Mouse (Mus musculus): Measurements from ENCODE around the gene Dtd1. TPM values are rescaled to one million over a fixed set of nuclear protein-coding genes. Genes with fewer than 3 reads are reported as not detected.

The Dtd1 gene
- polyA plus RNA-seq, 1 experiment: 44.7 TPM

DNA sequence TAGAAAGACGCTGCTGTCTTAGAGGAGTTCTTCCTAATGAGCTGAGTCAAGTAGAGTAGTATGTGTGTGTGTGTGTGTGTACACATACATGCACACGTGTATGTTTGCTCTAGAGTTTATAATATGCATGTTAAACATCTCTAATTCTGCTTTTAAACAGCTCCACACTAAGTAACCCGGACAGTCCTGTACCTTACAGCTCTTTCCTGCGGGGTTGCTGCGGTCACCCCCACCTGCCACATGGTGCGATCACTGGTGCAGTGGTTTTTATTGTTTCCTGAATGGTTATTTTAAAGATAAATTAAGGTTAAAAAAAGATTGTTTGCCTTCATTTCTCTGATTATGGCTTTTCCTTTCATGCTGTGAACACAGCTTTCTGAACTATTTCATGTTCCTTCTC is 153.9 kb downstream of the Dtd1 start:
- no peak for TF ChIP-seq CTCF (IDR thresholded peaks at IDR 0.05; ENCODE audit: low read depth, low read length)
- TF ChIP-seq POLR2A (IDR thresholded peaks at IDR 0.05; ENCODE audit: insufficient read depth, low read length): no peak
- TF ChIP-seq EP300 (IDR thresholded peaks at IDR 0.05; ENCODE audit: insufficient read depth, low read depth, low read length): no peak
- Histone ChIP-seq H3K4me1 (ENCODE audit: control insufficient read depth, insufficient read depth, low read length) (no peaks in the 10 kb centered on the region), H3K9me3 (replicated peaks; ENCODE audit: control insufficient read depth, insufficient read depth, low read length, poor library complexity, severe bottlenecking) (no peaks in the 10 kb centered on the region), H3K9ac (ENCODE audit: low read depth, poor library complexity, severe bottlenecking) (no peak overlapping the region), H3K27me3 (ENCODE audit: control insufficient read depth, insufficient read depth, low read length, poor library complexity, severe bottlenecking) (no peaks in the 10 kb centered on the region), H3K4me3 (ENCODE audit: low read depth, low read length) (no peak overlapping the region), H3K27ac (ENCODE audit: insufficient read depth, low read length) (no peak overlapping the region), H3K36me3 (ENCODE audit: control insufficient read depth, insufficient read depth, low read length, poor library complexity, severe bottlenecking) (no peaks in the 10 kb centered on the region)

- no peak overlapping the region for H3K27ac ChIP-seq (ENCODE audit: insufficient read depth, low read length)
- no peaks in the 10 kb centered on the region for H3K27me3 ChIP-seq (ENCODE audit: control insufficient read depth, insufficient read depth, low read length, poor library complexity, severe bottlenecking)
- no peaks in the 10 kb centered on the region for H3K36me3 ChIP-seq (ENCODE audit: control insufficient read depth, insufficient read depth, low read length, poor library complexity, severe bottlenecking)
- no peaks in the 10 kb centered on the region for H3K9me3 ChIP-seq (replicated peaks; ENCODE audit: control insufficient read depth, insufficient read depth, low read length, poor library complexity, severe bottlenecking)
- TF ChIP-seq EP300 (IDR thresholded peaks at IDR 0.05; ENCODE audit: insufficient read depth, low read depth, low read length) (no peak), POLR2A (IDR thresholded peaks at IDR 0.05; ENCODE audit: insufficient read depth, low read length) (no peak), CTCF (IDR thresholded peaks at IDR 0.05; ENCODE audit: low read depth, low read length) (no peak)
- H3K4me3 ChIP-seq (ENCODE audit: low read depth, low read length): no peak overlapping the region
- no peaks in the 10 kb centered on the region for H3K4me1 ChIP-seq (ENCODE audit: control insufficient read depth, insufficient read depth, low read length)
- no peak overlapping the region for H3K9ac ChIP-seq (ENCODE audit: low read depth, poor library complexity, severe bottlenecking)
These were observed 155.3 kb downstream of the Dtd1 start for GRCm38 (mm10) chr2:144755016-144755415.

GRCm38 (mm10) chr2:144760666-144761065 is 161.0 kb downstream of the Dtd1 start:
- no peaks in the 10 kb centered on the region for H3K27me3 ChIP-seq (ENCODE audit: control insufficient read depth, insufficient read depth, low read length, poor library complexity, severe bottlenecking)
- no peak overlapping the region for H3K9ac ChIP-seq (ENCODE audit: low read depth, poor library complexity, severe bottlenecking)
- H3K36me3 ChIP-seq (ENCODE audit: control insufficient read depth, insufficient read depth, low read length, poor library complexity, severe bottlenecking): no peaks in the 10 kb centered on the region
- no peaks in the 10 kb centered on the region for H3K9me3 ChIP-seq (replicated peaks; ENCODE audit: control insufficient read depth, insufficient read depth, low read length, poor library complexity, severe bottlenecking)
- no peak for TF ChIP-seq EP300 (IDR thresholded peaks at IDR 0.05; ENCODE audit: insufficient read depth, low read depth, low read length)
- no peak for TF ChIP-seq CTCF (IDR thresholded peaks at IDR 0.05; ENCODE audit: low read depth, low read length)
- no peak for TF ChIP-seq POLR2A (IDR thresholded peaks at IDR 0.05; ENCODE audit: insufficient read depth, low read length)
- H3K4me1 ChIP-seq (ENCODE audit: control insufficient read depth, insufficient read depth, low read length): no peaks in the 10 kb centered on the region
- no peak overlapping the region for H3K27ac ChIP-seq (ENCODE audit: insufficient read depth, low read length)
- H3K4me3 ChIP-seq (ENCODE audit: low read depth, low read length): no peak overlapping the region

- H3K27ac ChIP-seq (ENCODE audit: insufficient read depth, low read length): no peak overlapping the region
- TF ChIP-seq EP300 (IDR thresholded peaks at IDR 0.05; ENCODE audit: insufficient read depth, low read depth, low read length) (no peak), POLR2A (IDR thresholded peaks at IDR 0.05; ENCODE audit: insufficient read depth, low read length) (no peak), CTCF (IDR thresholded peaks at IDR 0.05; ENCODE audit: low read depth, low read length) (no peak)
- no peaks in the 10 kb centered on the region for H3K36me3 ChIP-seq (ENCODE audit: control insufficient read depth, insufficient read depth, low read length, poor library complexity, severe bottlenecking)
- no peaks in the 10 kb centered on the region for H3K9me3 ChIP-seq (replicated peaks; ENCODE audit: control insufficient read depth, insufficient read depth, low read length, poor library complexity, severe bottlenecking)
- no peaks in the 10 kb centered on the region for H3K27me3 ChIP-seq (ENCODE audit: control insufficient read depth, insufficient read depth, low read length, poor library complexity, severe bottlenecking)
- no peak overlapping the region for H3K9ac ChIP-seq (ENCODE audit: low read depth, poor library complexity, severe bottlenecking)
- H3K4me3 ChIP-seq (ENCODE audit: low read depth, low read length): no peak overlapping the region
- no peaks in the 10 kb centered on the region for H3K4me1 ChIP-seq (ENCODE audit: control insufficient read depth, insufficient read depth, low read length)
These were observed 164.0 kb downstream of the Dtd1 start for GRCm38 (mm10) chr2:144763706-144764105.

DNA sequence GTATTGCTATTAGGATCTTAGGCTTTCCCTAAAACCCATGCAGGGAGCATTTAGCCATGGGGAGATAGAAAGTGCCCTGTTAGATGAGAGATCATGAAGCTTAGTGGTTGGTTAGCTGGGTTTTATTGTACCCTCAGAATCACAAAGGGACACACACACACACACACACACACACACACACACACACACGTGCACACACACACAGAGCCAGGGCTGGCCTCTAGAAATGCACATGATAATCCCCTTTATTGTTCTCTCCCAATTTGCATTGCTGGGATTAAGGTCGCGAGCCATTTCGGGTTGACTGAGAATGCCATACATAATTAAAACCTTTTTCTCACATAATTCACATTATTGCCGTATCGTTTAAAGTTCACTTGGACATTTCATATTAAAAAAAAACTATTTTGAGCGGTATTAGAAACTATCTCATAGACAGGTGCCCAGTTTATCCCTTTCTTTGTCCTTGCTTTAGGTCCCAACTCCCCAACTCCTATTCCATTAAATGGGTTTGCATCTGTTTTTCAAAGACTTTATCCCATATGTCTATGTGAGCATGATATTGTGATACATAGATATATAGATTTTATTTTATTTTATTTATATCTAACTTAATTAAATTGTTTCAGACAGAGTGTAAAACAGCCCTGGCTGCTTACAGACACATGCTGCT is 164.6 kb downstream of the Dtd1 start:
- H3K4me3 ChIP-seq (ENCODE audit: low read depth, low read length): no peak overlapping the region
- no peaks in the 10 kb centered on the region for H3K36me3 ChIP-seq (ENCODE audit: control insufficient read depth, insufficient read depth, low read length, poor library complexity, severe bottlenecking)
- H3K4me1 ChIP-seq (ENCODE audit: control insufficient read depth, insufficient read depth, low read length): no peaks in the 10 kb centered on the region
- H3K27ac ChIP-seq (ENCODE audit: insufficient read depth, low read length): no peak overlapping the region
- no peaks in the 10 kb centered on the region for H3K9me3 ChIP-seq (replicated peaks; ENCODE audit: control insufficient read depth, insufficient read depth, low read length, poor library complexity, severe bottlenecking)
- TF ChIP-seq EP300 (IDR thresholded peaks at IDR 0.05; ENCODE audit: insufficient read depth, low read depth, low read length) (no peak), POLR2A (IDR thresholded peaks at IDR 0.05; ENCODE audit: insufficient read depth, low read length) (no peak), CTCF (IDR thresholded peaks at IDR 0.05; ENCODE audit: low read depth, low read length) (no peak)
- H3K9ac ChIP-seq (ENCODE audit: low read depth, poor library complexity, severe bottlenecking): no peak overlapping the region
- no peaks in the 10 kb centered on the region for H3K27me3 ChIP-seq (ENCODE audit: control insufficient read depth, insufficient read depth, low read length, poor library complexity, severe bottlenecking)

- H3K9me3 ChIP-seq (replicated peaks; ENCODE audit: control insufficient read depth, insufficient read depth, low read length, poor library complexity, severe bottlenecking): no peaks in the 10 kb centered on the region
- no peak overlapping the region for H3K27ac ChIP-seq (ENCODE audit: insufficient read depth, low read length)
- no peaks in the 10 kb centered on the region for H3K27me3 ChIP-seq (ENCODE audit: control insufficient read depth, insufficient read depth, low read length, poor library complexity, severe bottlenecking)
- no peaks in the 10 kb centered on the region for H3K36me3 ChIP-seq (ENCODE audit: control insufficient read depth, insufficient read depth, low read length, poor library complexity, severe bottlenecking)
- no peaks in the 10 kb centered on the region for H3K4me1 ChIP-seq (ENCODE audit: control insufficient read depth, insufficient read depth, low read length)
- TF ChIP-seq POLR2A (IDR thresholded peaks at IDR 0.05; ENCODE audit: insufficient read depth, low read length) (no peak), EP300 (IDR thresholded peaks at IDR 0.05; ENCODE audit: insufficient read depth, low read depth, low read length) (no peak), CTCF (IDR thresholded peaks at IDR 0.05; ENCODE audit: low read depth, low read length) (no peak)
- no peak overlapping the region for H3K9ac ChIP-seq (ENCODE audit: low read depth, poor library complexity, severe bottlenecking)
- H3K4me3 ChIP-seq (ENCODE audit: low read depth, low read length): no peak overlapping the region
These were observed 165.5 kb downstream of the Dtd1 start for GRCm38 (mm10) chr2:144765219-144765618.

All from ES-Bruce4 (cell line).